Mouse (Mus musculus) heart, postnatal 0 days (tissue): ENCODE measurements at regions not wholly inside any gene's neighbourhood (a gene's known extent, or its start where the extent isn't known, plus 50 kb on each side); places are given as distances from the start of the nearest gene placed in this dataset.

Experiments used
- CTCF ChIP-seq: IDR thresholded peaks from 2 replicates; pipeline ENCODE4 v1.5.1; 2016; ENCODE audit warnings: antibody characterized with exemption, control low read depth, low read depth
- EP300 ChIP-seq: IDR thresholded peaks from 2 replicates; pipeline ENCODE4 v1.6.1; 2016; ENCODE audit warnings: antibody characterized with exemption, low read depth

- TF ChIP-seq EP300 (no peak), CTCF (no peak)
These were observed 111.6 kb upstream of the Klf3 start for GRCm38 (mm10) chr5:64691406-64692100.
